Mouse (Mus musculus) myocyte (in vitro differentiated cells): ENCODE measurements around the gene Ccdc58. TPM values are rescaled to one million over a fixed set of nuclear protein-coding genes. Genes with fewer than 3 reads are reported as not detected.

Experiments
- H3K27me3 ChIP-seq: one replicate; pipeline ENCODE4 v1.6.1; 2011; ENCODE audit not compliant: control insufficient read depth, insufficient read depth, insufficient read length
- H3K36me3 ChIP-seq: one replicate; pipeline ENCODE4 v1.6.1; 2011; ENCODE audit not compliant: control insufficient read depth, insufficient read depth
- H3K4me2 ChIP-seq: one replicate; pipeline ENCODE4 v1.6.1; 2011; ENCODE audit warnings: low read depth, control low read depth
- H3K4me3 ChIP-seq: one replicate; pipeline ENCODE4 v1.5.1; 2011; ENCODE audit warnings: mild to moderate bottlenecking, control low read depth, moderate library complexity
- H3K79me2 ChIP-seq: one replicate; pipeline ENCODE4 v1.6.1; 2011; ENCODE audit not compliant: control insufficient read depth, insufficient read depth
- H3ac ChIP-seq: one replicate; pipeline ENCODE4 v1.6.1; 2011; ENCODE audit not compliant: control insufficient read depth, insufficient read length
- CEBPB ChIP-seq: IDR thresholded peaks from 2 replicates; pipeline ENCODE4 v1.6.1; 2011; ENCODE audit warnings: mild to moderate bottlenecking, moderate library complexity; ENCODE audit not compliant: poor library complexity, insufficient read depth, severe bottlenecking
- E2F4 ChIP-seq: IDR thresholded peaks from one replicate; pipeline ENCODE4 v1.6.1; 2011; ENCODE audit warnings: mild to moderate bottlenecking, control low read depth, moderate library complexity; ENCODE audit not compliant: insufficient read depth
- MAX ChIP-seq: IDR thresholded peaks from one replicate; pipeline ENCODE4 v1.6.1; 2011; ENCODE audit warnings: low read depth, mild to moderate bottlenecking, control low read depth
- MYOD1 ChIP-seq, 3 experiments: IDR thresholded peaks; one replicate each; pipeline ENCODE4 v1.6.1; 2011; ENCODE audit warnings: control low read depth in 2 of 3, low read depth in 2 of 3, mild to moderate bottlenecking in 2 of 3, moderate library complexity in 1 of 3; ENCODE audit not compliant: insufficient read length in 2 of 3, control insufficient read depth in 1 of 3
- MYOG ChIP-seq, 3 experiments: IDR thresholded peaks; one replicate each; pipeline ENCODE4 v1.6.1; 2011; ENCODE audit warnings: control low read depth in 2 of 3, low read depth in 2 of 3, mild to moderate bottlenecking in 2 of 3; ENCODE audit not compliant: insufficient read length in 2 of 3, control insufficient read depth in 1 of 3, insufficient read depth in 1 of 3
- POLR2A ChIP-seq: IDR thresholded peaks from one replicate; pipeline ENCODE4 v1.6.1; 2011; ENCODE audit warnings: low read depth, mild to moderate bottlenecking, control low read depth, moderate library complexity; ENCODE audit not compliant: insufficient read length
- POLR2AphosphoS2 ChIP-seq: IDR thresholded peaks from one replicate; pipeline ENCODE4 v1.6.1; 2011; ENCODE audit warnings: low read depth, control low read depth; ENCODE audit not compliant: insufficient read length
- REST ChIP-seq: IDR thresholded peaks from one replicate; pipeline ENCODE4 v1.6.1; 2011; ENCODE audit warnings: mild to moderate bottlenecking, control low read depth, moderate library complexity; ENCODE audit not compliant: insufficient read depth, insufficient read length
- SRF ChIP-seq: IDR thresholded peaks from one replicate; pipeline ENCODE4 v1.6.1; 2011; ENCODE audit warnings: low read depth; ENCODE audit not compliant: control insufficient read depth, insufficient read length
- TCF12 ChIP-seq: IDR thresholded peaks from one replicate; pipeline ENCODE4 v1.6.1; 2011; ENCODE audit warnings: mild to moderate bottlenecking, control low read depth; ENCODE audit not compliant: poor library complexity, insufficient read depth, severe bottlenecking
- TCF3 ChIP-seq: IDR thresholded peaks from one replicate; pipeline ENCODE4 v1.6.1; 2011; ENCODE audit warnings: low read depth, control low read depth; ENCODE audit not compliant: insufficient read length
- USF1 ChIP-seq: IDR thresholded peaks from one replicate; pipeline ENCODE4 v1.6.1; 2011; ENCODE audit warnings: low read depth, mild to moderate bottlenecking, control low read depth, moderate library complexity
- polyA plus RNA-seq: library from polyadenylated mRNA; unstranded; fragments of >200 nt; fragmentation: generic; extraction: Trizol; gene quantifications from one replicate; pipeline ENCODE4 v1.2.1, GENCODE M21; 2012; ENCODE audit warnings: missing spikeins

The Ccdc58 gene
- polyA plus RNA-seq, 1 experiment, result 41.8 TPM

- Histone ChIP-seq H3K4me3 (no peak overlapping the region), H3K79me2 (peaks cover 12% of the 10 kb centered on the region), H3K4me2 (no peak overlapping the region), H3K27me3 (no peaks in the 10 kb centered on the region), H3ac (no peak overlapping the region), H3K36me3 (peaks cover 12% of the 10 kb centered on the region)
- TF ChIP-seq CEBPB, result no peak
- no peak for TF ChIP-seq POLR2AphosphoS2
- TF ChIP-seq MYOD1 (IDR thresholded peaks at IDR 0.05; ENCODE audit: control insufficient read depth in 1 of 3, insufficient read length in 2 of 3, low read depth in 2 of 3), result no peak
- TF ChIP-seq TCF3, result no peak
- no peak for TF ChIP-seq POLR2A
- TF ChIP-seq USF1, result no peak
- no peak for TF ChIP-seq E2F4
- no peak for TF ChIP-seq REST
- no peak for TF ChIP-seq SRF
- no peak for TF ChIP-seq TCF12
- TF ChIP-seq MYOG (IDR thresholded peaks at IDR 0.05; ENCODE audit: control insufficient read depth in 1 of 3, insufficient read depth in 1 of 3, insufficient read length in 2 of 3, low read depth in 2 of 3), result no peak
Observed at GRCm38 (mm10) chr16:36043073-36043472, 28.4 kb upstream of the Ccdc58 start.

GRCm38 (mm10) chr16:36043964-36044363 lies 27.5 kb upstream of the Ccdc58 start:
- H3K79me2 ChIP-seq, result peaks cover 12% of the 10 kb centered on the region
- H3K36me3 ChIP-seq, result peaks cover 12% of the 10 kb centered on the region
- no peak overlapping the region for H3ac ChIP-seq
- no peak for TF ChIP-seq REST
- peak; percentile 61 for TF ChIP-seq POLR2AphosphoS2
- no peak for TF ChIP-seq MYOD1 (IDR thresholded peaks at IDR 0.05; ENCODE audit: control insufficient read depth in 1 of 3, insufficient read length in 2 of 3, low read depth in 2 of 3)
- no peak for TF ChIP-seq E2F4
- TF ChIP-seq TCF3, result no peak
- H3K4me2 ChIP-seq, result no peak overlapping the region
- no peaks in the 10 kb centered on the region for H3K27me3 ChIP-seq
- H3K4me3 ChIP-seq, result no peak overlapping the region

- no peaks in the 10 kb centered on the region for H3K27me3 ChIP-seq
- peaks cover 19% of the 10 kb centered on the region for H3K36me3 ChIP-seq
- no peak overlapping the region for H3K4me3 ChIP-seq
- no peak overlapping the region for H3K4me2 ChIP-seq
- H3ac ChIP-seq, result no peak overlapping the region
- peaks cover 4% of the 10 kb centered on the region for H3K79me2 ChIP-seq
- no peak for TF ChIP-seq MYOG (IDR thresholded peaks at IDR 0.05; ENCODE audit: control insufficient read depth in 1 of 3, insufficient read depth in 1 of 3, insufficient read length in 2 of 3, low read depth in 2 of 3)
- TF ChIP-seq USF1, result no peak
- TF ChIP-seq E2F4, result no peak
- no peak for TF ChIP-seq MAX
- no peak for TF ChIP-seq SRF
- TF ChIP-seq TCF12, result no peak
- no peak for TF ChIP-seq POLR2A
- no peak for TF ChIP-seq POLR2AphosphoS2
- no peak for TF ChIP-seq MYOD1 (IDR thresholded peaks at IDR 0.05; ENCODE audit: control insufficient read depth in 1 of 3, insufficient read length in 2 of 3, low read depth in 2 of 3)
- TF ChIP-seq TCF3, result no peak
- no peak for TF ChIP-seq CEBPB
- no peak for TF ChIP-seq REST
Observed at GRCm38 (mm10) chr16:36047538-36047937, 23.9 kb upstream of the Ccdc58 start.

- Histone ChIP-seq H3K79me2 (no peaks in the 10 kb centered on the region), H3K4me3 (no peak overlapping the region), H3K36me3 (peaks cover 14% of the 10 kb centered on the region), H3K4me2 (no peak overlapping the region), H3K27me3 (no peaks in the 10 kb centered on the region), H3ac (no peak overlapping the region)
- TF ChIP-seq USF1 (no peak), POLR2A (no peak), SRF (no peak), POLR2AphosphoS2 (no peak), MYOD1 (IDR thresholded peaks at IDR 0.05; ENCODE audit: control insufficient read depth in 1 of 3, insufficient read length in 2 of 3, low read depth in 2 of 3) (no peak), TCF3 (no peak), MAX (no peak), E2F4 (no peak), MYOG (IDR thresholded peaks at IDR 0.05; ENCODE audit: control insufficient read depth in 1 of 3, insufficient read depth in 1 of 3, insufficient read length in 2 of 3, low read depth in 2 of 3) (no peak), CEBPB (no peak), TCF12 (no peak), REST (no peak)
Observed at GRCm38 (mm10) chr16:36051491-36051890, 20.0 kb upstream of the Ccdc58 start.

GRCm38 (mm10) chr16:36053524-36054275 lies 17.8 kb upstream of the Ccdc58 start:
- peaks cover 7% of the 10 kb centered on the region for H3K36me3 ChIP-seq

More at GRCm38 (mm10) chr16:36053524-36054275, 17.8 kb upstream of the Ccdc58 start:
- TF ChIP-seq MAX (no peak), USF1 (no peak)
- Histone ChIP-seq H3K27me3 (no peaks in the 10 kb centered on the region), H3ac (no peak overlapping the region), H3K79me2 (peaks cover 6% of the 10 kb centered on the region), H3K4me2 (no peak overlapping the region), H3K4me3 (no peak overlapping the region)
